Mouse (Mus musculus): ENCODE measurements at regions not wholly inside any gene's neighbourhood (a gene's known extent, or its start where the extent isn't known, plus 50 kb on each side); places are given as distances from the start of the nearest gene placed in this dataset.

- no peak for TF ChIP-seq POLR2A (IDR thresholded peaks at IDR 0.05; ENCODE audit: borderline replicate concordance, extremely low read depth, low read depth, low read length)
- TF ChIP-seq CTCF (IDR thresholded peaks at IDR 0.05; ENCODE audit: insufficient read depth, low read length): no peak
Measured at GRCm38 (mm10) chr2:179080462-179081274, 361.6 kb upstream of the Cdh4 start.
